Mouse (Mus musculus) CH12.LX (cell line): ENCODE results near the gene Sept12. TPM values are rescaled to one million over a fixed set of nuclear protein-coding genes. Genes with fewer than 3 reads are reported as not detected.

Experiments
- DNase-seq: peaks from one replicate; pipeline ENCODE4 v3.0.0-alpha.2; 2013; ENCODE audit errors: extremely low read depth
- H3K27ac ChIP-seq: 2 replicates; pipeline ENCODE4 v1.5.1; 2012; ENCODE audit warnings: low read depth, mild to moderate bottlenecking, control low read depth, moderate library complexity; ENCODE audit not compliant: insufficient read depth
- H3K27me3 ChIP-seq: replicated peaks from 2 replicates; pipeline ENCODE3; 2012; ENCODE audit warnings: inconsistent platforms
- H3K36me3 ChIP-seq, 2 experiments: replicated peaks in 1 of 2; 2 replicates each; pipeline versions ENCODE3 to v1.6.1; 2012; ENCODE audit warnings: inconsistent platforms in 1 of 2, low read length in 1 of 2, mild to moderate bottlenecking in 1 of 2, mixed read lengths in 1 of 2, moderate library complexity in 1 of 2; ENCODE audit not compliant: control insufficient read depth in 1 of 2, insufficient read depth in 1 of 2
- H3K4me1 ChIP-seq, 2 experiments: 2 replicates each; pipeline ENCODE4 v1.6.1; 2012; ENCODE audit warnings: inconsistent platforms in 1 of 2, moderate library complexity in 1 of 2; ENCODE audit not compliant: insufficient read depth in 2 of 2, control insufficient read depth in 1 of 2
- H3K4me2 ChIP-seq: 2 replicates; pipeline ENCODE4 v1.6.1; 2012; ENCODE audit warnings: low read depth, mild to moderate bottlenecking, control low read depth; ENCODE audit not compliant: poor library complexity, insufficient read depth, severe bottlenecking
- H3K4me3 ChIP-seq, 3 experiments: fragments of 150-350 bp in 1 of 3; sonication (generic) in 1 of 3; replicated peaks in 1 of 3; 2 replicates each; pipeline versions ENCODE3 to v1.5.1; 2011 to 2012; ENCODE audit warnings: low read depth in 2 of 3, low read length in 2 of 3, mild to moderate bottlenecking in 2 of 3, moderate library complexity in 2 of 3, control low read depth in 1 of 3, improper control_type of control experiment in 1 of 3, inconsistent platforms in 1 of 3, mixed read lengths in 1 of 3; ENCODE audit not compliant: poor library complexity in 1 of 3
- H3K79me2 ChIP-seq: replicated peaks from 2 replicates; pipeline ENCODE4 v1.6.1; 2012; ENCODE audit warnings: mild to moderate bottlenecking, moderate library complexity; ENCODE audit not compliant: control insufficient read depth, poor library complexity, insufficient read depth, severe bottlenecking; ENCODE audit errors: extremely low read depth
- H3K9ac ChIP-seq: 2 replicates; pipeline ENCODE4 v1.6.1; 2012; ENCODE audit warnings: low read depth, mild to moderate bottlenecking, control low read depth, moderate library complexity; ENCODE audit not compliant: insufficient read depth
- H3K9me3 ChIP-seq: replicated peaks from 2 replicates; pipeline ENCODE3; 2012; ENCODE audit warnings: low read length, inconsistent platforms, mixed read lengths
- BHLHE40 ChIP-seq: IDR thresholded peaks from 2 replicates; pipeline ENCODE4 v1.6.1; 2011; ENCODE audit warnings: mild to moderate bottlenecking, low read depth, low read length, improper control_type of control experiment
- CHD1 ChIP-seq: IDR thresholded peaks from 2 replicates; pipeline ENCODE4 v1.6.1; 2012; ENCODE audit warnings: low read depth, low read length, improper control_type of control experiment, inconsistent platforms
- CTCF ChIP-seq, 2 experiments: IDR thresholded peaks in 1 of 2; conservative IDR thresholded peaks in 1 of 2; 2 replicates each; pipeline ENCODE4 v1.5.1; 2011 to 2012; ENCODE audit warnings: low read depth in 2 of 2, low read length in 2 of 2, improper control_type of control experiment in 1 of 2, inconsistent platforms in 1 of 2, mild to moderate bottlenecking in 1 of 2, moderate library complexity in 1 of 2
- ELF1 ChIP-seq: IDR thresholded peaks from 2 replicates; pipeline ENCODE4 v1.6.1; 2014; ENCODE audit warnings: low read depth, mild to moderate bottlenecking, inconsistent platforms, low read length, improper control_type of control experiment
- EP300 ChIP-seq: IDR thresholded peaks from 2 replicates; pipeline ENCODE4 v1.6.1; 2011; ENCODE audit warnings: low read length, improper control_type of control experiment
- ETS1 ChIP-seq: conservative IDR thresholded peaks from 2 replicates; pipeline ENCODE4 v1.6.1; 2012; ENCODE audit warnings: low read depth, mild to moderate bottlenecking, inconsistent platforms, low read length, improper control_type of control experiment, moderate library complexity
- HCFC1 ChIP-seq: IDR thresholded peaks from 2 replicates; pipeline ENCODE4 v1.6.1; 2012; ENCODE audit warnings: low read depth, mild to moderate bottlenecking, inconsistent platforms, low read length, improper control_type of control experiment
- IRF4 ChIP-seq: IDR thresholded peaks from 2 replicates; pipeline ENCODE4 v1.6.1; 2014; ENCODE audit warnings: low read depth, mild to moderate bottlenecking, inconsistent platforms, low read length, improper control_type of control experiment
- JUN ChIP-seq: IDR thresholded peaks from 2 replicates; pipeline ENCODE4 v1.6.1; 2011; ENCODE audit warnings: low read depth, mild to moderate bottlenecking, low read length, improper control_type of control experiment, moderate library complexity; ENCODE audit not compliant: insufficient read depth
- KAT2A ChIP-seq: IDR thresholded peaks from 2 replicates; pipeline ENCODE4 v1.6.1; 2012; ENCODE audit warnings: low read length, improper control_type of control experiment, inconsistent platforms; ENCODE audit not compliant: insufficient replicate concordance
- MAFK ChIP-seq: IDR thresholded peaks from 2 replicates; pipeline ENCODE4 v1.6.1; 2011; ENCODE audit warnings: low read length, improper control_type of control experiment; ENCODE audit not compliant: insufficient replicate concordance
- MAZ ChIP-seq: IDR thresholded peaks from 2 replicates; pipeline ENCODE4 v1.6.1; 2012; ENCODE audit warnings: low read depth, mild to moderate bottlenecking, inconsistent platforms, low read length, improper control_type of control experiment, moderate library complexity
- MXI1 ChIP-seq: IDR thresholded peaks from 2 replicates; pipeline ENCODE4 v1.6.1; 2011; ENCODE audit warnings: mild to moderate bottlenecking, low read depth, low read length, improper control_type of control experiment
- MYC ChIP-seq: IDR thresholded peaks from 2 replicates; pipeline ENCODE4 v1.6.1; 2011; ENCODE audit warnings: low read depth, mild to moderate bottlenecking, improper control_type of control experiment, low read length
- NRF1 ChIP-seq: IDR thresholded peaks from 2 replicates; pipeline ENCODE4 v1.6.1; 2014; ENCODE audit warnings: low read depth, mild to moderate bottlenecking, inconsistent platforms, low read length, improper control_type of control experiment, moderate library complexity
- PAX5 ChIP-seq: IDR thresholded peaks from 2 replicates; pipeline ENCODE4 v1.6.1; 2012; ENCODE audit warnings: low read length, inconsistent platforms, mixed read lengths
- POLR2A ChIP-seq: IDR thresholded peaks from 2 replicates; pipeline ENCODE4 v1.6.1; 2011; ENCODE audit warnings: low read depth, mild to moderate bottlenecking, improper control_type of control experiment, low read length
- POLR2AphosphoS2 ChIP-seq: IDR thresholded peaks from 2 replicates; pipeline ENCODE4 v1.6.1; 2011; ENCODE audit warnings: low read depth, low read length, improper control_type of control experiment
- RAD21 ChIP-seq: IDR thresholded peaks from 2 replicates; pipeline ENCODE4 v1.6.1; 2011; ENCODE audit warnings: low read depth, mild to moderate bottlenecking, low read length, improper control_type of control experiment, moderate library complexity
- RCOR1 ChIP-seq: conservative IDR thresholded peaks from 2 replicates; pipeline ENCODE4 v1.6.1; 2012; ENCODE audit warnings: low read depth, mild to moderate bottlenecking, inconsistent platforms, low read length, improper control_type of control experiment
- SMC3 ChIP-seq: IDR thresholded peaks from 2 replicates; pipeline ENCODE4 v1.6.1; 2011; ENCODE audit warnings: low read depth, low read length, improper control_type of control experiment
- TBP ChIP-seq: conservative IDR thresholded peaks from 2 replicates; pipeline ENCODE4 v1.6.1; 2011; ENCODE audit warnings: low read depth, low read length, improper control_type of control experiment
- TCF12 ChIP-seq: IDR thresholded peaks from 2 replicates; pipeline ENCODE4 v1.6.1; 2014; ENCODE audit warnings: low read depth, mild to moderate bottlenecking, inconsistent platforms, low read length, improper control_type of control experiment
- UBTF ChIP-seq: IDR thresholded peaks from 2 replicates; pipeline ENCODE4 v1.6.1; 2012; ENCODE audit warnings: low read depth, mild to moderate bottlenecking, inconsistent platforms, low read length, improper control_type of control experiment, moderate library complexity
- USF1 ChIP-seq: IDR thresholded peaks from 2 replicates; pipeline ENCODE4 v1.6.1; 2014; ENCODE audit warnings: low read depth, mild to moderate bottlenecking, inconsistent platforms, low read length, improper control_type of control experiment
- USF2 ChIP-seq: conservative IDR thresholded peaks from 2 replicates; pipeline ENCODE4 v1.6.1; 2011; ENCODE audit warnings: low read depth, low read length, improper control_type of control experiment
- ZC3H11A ChIP-seq: IDR thresholded peaks from 2 replicates; pipeline ENCODE4 v1.6.1; 2012; ENCODE audit warnings: low read depth, mild to moderate bottlenecking, inconsistent platforms, low read length, improper control_type of control experiment
- ZMIZ1 ChIP-seq: IDR thresholded peaks from 2 replicates; pipeline ENCODE4 v1.6.1; 2012; ENCODE audit warnings: low read depth, mild to moderate bottlenecking, inconsistent platforms, low read length, improper control_type of control experiment
- ZNF384 ChIP-seq: IDR thresholded peaks from 2 replicates; pipeline ENCODE4 v1.6.1; 2012; ENCODE audit warnings: low read depth, low read length, improper control_type of control experiment, inconsistent platforms
- dilution Hi-C: fragments of 300-500 bp; cut with MboI; formaldehyde crosslinking; loops from 2 replicates; pipeline ENCODE4 v1.14.3; 2020; ENCODE audit warnings: low sequenced_read_pairs; ENCODE audit not compliant: extremely low pct_unique_long_range_greater_than_20kb, extremely low pct_ligation_motif_present
- in situ Hi-C: fragments of 300-500 bp; cut with MboI; formaldehyde crosslinking; loops from 3 replicates; pipeline ENCODE4 v1.14.3; 2019; ENCODE audit warnings: low sequenced_read_pairs, low pct_ligation_motif_present, low pct_unique_long_range_greater_than_20kb, mixed read lengths
- polyA plus RNA-seq: library from polyadenylated mRNA; unstranded; fragments of >175 nt; gene quantifications from 2 replicates; pipeline ENCODE4 v1.2.1, GENCODE M21; 2012; ENCODE audit warnings: low read depth; ENCODE audit not compliant: insufficient read length
- total RNA-seq, 2 experiments: library from RNA; depleted of rRNA; stranded (reverse); fragments of 300-350 nt in 1 of 2; fragments of >200 nt in 1 of 2; gene quantifications; 2 replicates each; pipeline ENCODE4 v1.2.3; 2012 to 2014

The Sept12 gene
- total and polyA plus RNA-seq, 3 experiments: 0.13 TPM; not detected in 2

- Histone ChIP-seq H3K4me1 (peaks cover 0 to 6% of the 10 kb centered on the region in 2 experiments; a peak in 1 of 4 replicates), H3K4me3 (no peak overlapping the region), H3K27me3 (no peaks in the 10 kb centered on the region), H3K9me3 (no peaks in the 10 kb centered on the region), H3K79me2 (no peaks in the 10 kb centered on the region), H3K36me3 (no peaks in the 10 kb centered on the region), H3K27ac (no peak overlapping the region), H3K4me2 (no peak overlapping the region), H3K9ac (no peak overlapping the region)
- in situ Hi-C loops: no loop called here
- dilution Hi-C loops: no loop called here
- DNase-seq: no peak
- TF ChIP-seq TBP (no peak), MYC (no peak), ZMIZ1 (no peak), UBTF (no peak), IRF4 (no peak), POLR2A (no peak), NRF1 (no peak), USF1 (no peak), ZC3H11A (no peak), PAX5 (no peak), ELF1 (no peak), ZNF384 (no peak), USF2 (no peak), HCFC1 (no peak), MXI1 (no peak), RAD21 (no peak), MAFK (no peak), RCOR1 (no peak)
These were observed 19.2 kb downstream of the Sept12 start for GRCm38 (mm10) chr16:4978275-4979051.

- Histone ChIP-seq H3K4me2 (no peak overlapping the region), H3K36me3 (peaks cover 0 to 2% of the 10 kb centered on the region in 2 experiments), H3K4me1 (peaks cover 0 to 14% of the 10 kb centered on the region in 2 experiments; a peak in 2 of 4 replicates), H3K4me3 (no peak overlapping the region), H3K9ac (no peak overlapping the region), H3K27ac (no peak overlapping the region), H3K9me3 (no peaks in the 10 kb centered on the region), H3K27me3 (no peaks in the 10 kb centered on the region), H3K79me2 (no peaks in the 10 kb centered on the region)
- dilution Hi-C loops (no loop called here), in situ Hi-C loops (no loop called here)
- TF ChIP-seq POLR2AphosphoS2 (no peak), KAT2A (no peak), ETS1 (no peak), MAZ (no peak), POLR2A (no peak), ZMIZ1 (no peak), TCF12 (no peak), ELF1 (no peak), MXI1 (no peak), USF2 (no peak), UBTF (no peak), EP300 (no peak), CHD1 (no peak), SMC3 (no peak), PAX5 (no peak), BHLHE40 (no peak), JUN (no peak), RAD21 (no peak), CTCF (conservative IDR thresholded peaks at IDR 0.05 in 1 of 2, IDR thresholded peaks at IDR 0.05 in 1 of 2; ENCODE audit: low read depth in 2 of 2, low read length in 2 of 2) (no peak)
- DNase-seq: no peak
These were observed 21.5 kb downstream of the Sept12 start for GRCm38 (mm10) chr16:4976180-4976579.
